Mouse (Mus musculus) megakaryocyte, embryonic 14.5 days (primary cell): ENCODE data around the gene Snap25.

Experiments used
- FLI1 ChIP-seq: IDR thresholded peaks from 2 replicates; pipeline ENCODE4 v1.6.1; 2012; ENCODE audit warnings: low read length, inconsistent platforms, mixed read lengths
- GATA1 ChIP-seq: IDR thresholded peaks from 3 replicates; pipeline ENCODE4 v1.6.1; 2012; ENCODE audit warnings: mixed read lengths, low read length, inconsistent platforms, borderline replicate concordance

GRCm38 (mm10) chr2:136816717-136817400 is 103.6 kb downstream of the Snap25 start:
- TF ChIP-seq FLI1 (no peak), GATA1 (no peak)
